Mouse (Mus musculus) right cerebral cortex, postnatal 36 days (tissue): ENCODE measurements around the gene Xpnpep3.
"Not testable (repeated sequence)": the region's sequence is repeated elsewhere in the genome, so short reads cannot be mapped to it uniquely, and the experiment has no call there.

ENCODE experiments used
- DNase-seq, 2 experiments: peaks; one replicate each; pipeline ENCODE4 v3.0.0; 2022; ENCODE audit warnings: low spot score in 2 of 2, mixed read lengths in 1 of 2

The Xpnpep3 gene

GRCm38 (mm10) chr15:81480284-81480683 lies 80.3 kb downstream of the Xpnpep3 start:
- not testable (repeated sequence) for DNase-seq

GRCm38 (mm10) chr15:81480977-81481379 lies 81.0 kb downstream of the Xpnpep3 start:
- DNase-seq = no peak

GRCm38 (mm10) chr15:81482966-81483365 lies 83.0 kb downstream of the Xpnpep3 start:
- no peak for DNase-seq

- DNase-seq = no peak
Observed at GRCm38 (mm10) chr15:81483691-81484090, 83.8 kb downstream of the Xpnpep3 start.

GRCm38 (mm10) chr15:81485483-81485882 lies 85.5 kb downstream of the Xpnpep3 start:
- DNase-seq = no peak

GRCm38 (mm10) chr15:81503466-81503865 lies 103.5 kb downstream of the Xpnpep3 start:
- DNase-seq = no peak

- DNase-seq = no peak
Observed at GRCm38 (mm10) chr15:81503995-81504394, 104.1 kb downstream of the Xpnpep3 start.
